Mouse (Mus musculus): ENCODE measurements around the gene Ascl5.

The Ascl5 gene

DNA sequence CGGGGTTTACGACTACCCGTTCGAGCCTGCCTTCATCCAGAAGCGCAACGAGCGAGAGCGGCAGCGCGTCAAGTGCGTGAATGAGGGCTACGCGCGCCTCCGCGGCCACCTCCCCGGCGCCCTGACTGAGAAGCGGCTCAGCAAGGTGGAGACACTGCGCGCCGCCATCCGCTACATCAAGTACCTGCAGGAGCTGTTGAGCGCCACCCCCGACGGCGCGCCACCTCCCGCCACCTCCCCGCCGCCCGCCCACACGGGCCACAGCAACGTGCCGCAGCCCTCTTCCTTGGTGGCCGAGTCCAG is 360 bp downstream of the Ascl5 start:
- no peak for DNase-seq (ENCODE audit: low read depth in 1 of 2, low spot score in 2 of 2)

DNA sequence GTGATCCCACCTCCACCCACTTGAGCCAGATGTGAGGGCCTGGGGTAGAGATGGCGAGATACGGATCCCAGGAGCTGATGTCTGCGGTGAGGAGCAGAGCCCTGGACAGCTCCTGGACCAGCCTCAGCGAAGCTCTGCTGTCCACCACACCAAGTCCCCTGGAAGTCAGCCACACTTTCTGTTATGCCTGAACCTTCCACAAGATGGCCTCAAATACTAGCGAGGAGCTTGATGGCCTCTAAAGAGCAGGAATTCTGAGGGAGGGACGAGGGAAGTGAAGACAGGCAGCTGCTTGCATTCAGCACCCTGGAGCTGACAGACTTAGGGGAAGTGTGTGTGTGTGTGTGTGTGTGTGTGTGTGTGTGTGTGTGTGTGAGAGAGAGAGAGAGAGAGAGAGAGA is 861 bp downstream of the Ascl5 start:
- no peak for DNase-seq (ENCODE audit: low read depth in 1 of 2, low spot score in 2 of 2)

DNA sequence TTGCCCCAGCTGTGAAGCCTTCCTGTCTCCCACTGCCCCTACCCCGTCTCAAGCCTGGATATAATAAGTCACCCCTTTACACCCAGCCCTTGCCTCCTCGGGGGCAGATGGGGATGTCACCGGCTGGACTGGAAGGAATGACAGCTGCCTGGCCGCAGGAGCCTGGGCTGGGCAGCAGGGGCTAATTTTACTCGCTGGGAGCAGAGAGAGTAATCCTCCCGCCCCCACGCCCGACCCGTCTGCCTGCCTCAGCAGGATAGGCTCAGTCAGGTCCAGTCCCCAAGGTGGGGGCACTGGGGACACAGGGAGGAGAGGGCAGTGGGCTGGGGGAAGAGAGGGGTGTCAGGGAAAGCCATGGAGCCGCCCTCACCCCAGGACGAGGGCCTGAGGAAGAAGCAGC is 1.9 kb downstream of the Ascl5 start, which contains the start of gene Cacna1s:
TSS of gene Cacna1s (plus strand) at position 204 of the 400 bp plus-strand sequence.
- no peak for DNase-seq (ENCODE audit: low read depth in 1 of 2, low spot score in 2 of 2)

DNA sequence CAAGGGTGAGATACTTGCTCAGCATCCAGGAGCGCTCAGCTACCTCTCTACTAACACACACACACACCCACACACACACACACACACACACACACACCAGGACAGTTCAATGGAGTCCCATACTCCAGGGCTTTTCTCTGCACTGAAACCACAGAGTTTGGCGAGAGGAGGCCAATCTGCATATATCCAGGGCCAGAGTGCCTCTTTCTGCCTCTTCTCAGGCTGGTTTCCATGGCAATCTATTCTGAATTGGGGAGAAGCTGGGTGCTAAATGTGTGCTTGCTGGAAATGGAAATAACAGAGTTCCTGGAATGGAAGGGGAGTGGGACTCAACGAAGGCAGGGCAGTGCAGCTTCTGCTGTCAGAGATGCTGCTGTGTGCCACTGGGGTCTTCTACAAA is 5.2 kb downstream of the Ascl5 start:
- DNase-seq (ENCODE audit: low read depth in 1 of 2, low spot score in 2 of 2), result no peak

DNA sequence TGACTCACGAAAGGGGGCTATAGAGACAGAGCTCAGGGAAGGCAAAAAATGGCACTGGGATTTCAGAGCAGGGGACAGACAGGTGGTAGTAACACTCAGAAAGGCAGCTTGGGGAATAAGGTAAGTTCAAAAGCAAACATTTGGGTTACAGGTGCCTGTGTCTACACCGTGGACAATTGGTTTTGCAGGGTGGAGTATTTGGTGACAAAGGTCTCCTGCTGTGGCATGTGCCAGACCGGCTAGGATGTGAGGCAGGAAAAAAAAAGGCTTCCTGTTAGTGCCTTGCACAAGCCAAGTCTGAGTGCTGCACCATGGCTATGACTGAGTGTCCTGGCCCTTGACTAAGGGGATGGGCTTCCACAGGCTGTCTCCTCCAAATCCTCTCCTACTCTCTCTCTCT is 8.0 kb downstream of the Ascl5 start:
- no peak for DNase-seq (ENCODE audit: low read depth in 1 of 2, low spot score in 2 of 2)

DNA sequence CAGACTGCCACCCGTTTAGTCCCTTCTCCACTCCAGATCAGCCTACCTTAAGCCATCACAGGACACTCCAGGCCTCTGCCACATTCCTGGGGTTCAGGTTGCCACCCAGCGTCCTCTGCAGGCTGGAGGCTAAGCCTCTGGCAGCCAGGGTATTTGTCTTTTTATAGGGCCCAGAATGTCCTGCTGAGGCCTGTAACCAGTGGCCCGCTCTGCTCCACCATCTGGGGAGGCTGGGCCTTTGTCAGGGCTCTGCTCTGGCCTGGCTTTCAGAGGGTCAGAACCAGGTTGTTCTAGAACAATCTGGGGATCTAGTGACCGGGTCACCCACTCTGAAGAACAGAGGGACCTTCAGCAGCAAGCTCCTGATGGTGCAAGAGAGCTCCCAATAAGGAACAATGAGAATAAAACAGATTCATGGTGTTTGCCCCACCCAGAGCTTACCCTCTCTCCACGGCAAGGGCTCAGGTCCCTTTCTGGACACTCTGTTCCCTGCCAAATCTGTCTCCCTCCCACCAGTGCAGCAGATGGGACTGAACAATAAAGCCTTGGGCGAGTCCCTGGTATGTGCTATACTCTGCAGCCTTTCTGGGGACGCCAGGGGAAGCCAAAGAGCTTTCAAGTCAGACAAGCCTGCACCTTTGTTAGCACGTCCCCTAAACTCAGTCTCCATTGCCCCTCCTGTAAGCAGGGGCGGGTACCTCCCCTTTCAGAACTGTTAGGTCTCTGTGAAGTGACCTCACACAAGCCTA is 10.6 kb downstream of the Ascl5 start:
- DNase-seq (ENCODE audit: low read depth in 1 of 2, low spot score in 2 of 2), result no peak

DNA sequence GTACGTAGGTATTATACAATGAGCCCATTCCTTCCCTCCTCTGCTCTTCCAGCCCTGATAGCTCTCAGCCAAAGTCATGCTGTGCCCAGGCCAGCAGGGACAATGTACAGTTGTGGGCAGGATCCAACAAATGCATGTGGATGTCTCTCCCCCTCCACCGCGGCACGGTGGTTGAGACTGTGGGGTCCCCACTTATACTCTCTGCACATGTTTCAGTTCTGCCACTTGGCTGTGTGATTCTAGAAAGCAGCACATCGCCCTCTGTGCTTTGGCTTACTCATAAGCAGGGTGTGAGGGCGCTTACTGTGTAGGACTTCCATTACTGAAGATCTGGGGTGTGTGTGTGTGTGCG is 11.2 kb downstream of the Ascl5 start:
- DNase-seq (ENCODE audit: low read depth in 1 of 2, low spot score in 2 of 2), result no peak

DNA sequence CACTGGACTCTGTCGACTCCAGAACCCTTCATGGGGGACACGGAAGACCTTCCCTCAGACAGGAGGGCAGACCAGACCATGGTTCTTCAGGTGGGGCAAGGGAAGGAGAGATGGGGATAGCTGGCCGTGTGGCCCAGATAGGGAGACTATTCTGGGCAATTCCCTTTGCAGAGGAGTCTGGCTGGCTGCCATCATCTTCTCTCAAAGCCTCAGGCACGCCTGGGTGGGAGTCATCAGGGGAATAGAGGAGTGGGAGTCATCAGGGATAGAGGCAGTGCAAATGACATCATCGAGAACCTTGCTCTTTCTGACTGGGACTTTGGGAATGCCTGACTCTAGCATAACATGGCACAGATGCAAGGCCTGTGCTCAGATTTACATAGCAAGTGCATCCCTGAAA is 13.4 kb downstream of the Ascl5 start:
- DNase-seq (ENCODE audit: low read depth in 1 of 2, low spot score in 2 of 2), result no peak

DNA sequence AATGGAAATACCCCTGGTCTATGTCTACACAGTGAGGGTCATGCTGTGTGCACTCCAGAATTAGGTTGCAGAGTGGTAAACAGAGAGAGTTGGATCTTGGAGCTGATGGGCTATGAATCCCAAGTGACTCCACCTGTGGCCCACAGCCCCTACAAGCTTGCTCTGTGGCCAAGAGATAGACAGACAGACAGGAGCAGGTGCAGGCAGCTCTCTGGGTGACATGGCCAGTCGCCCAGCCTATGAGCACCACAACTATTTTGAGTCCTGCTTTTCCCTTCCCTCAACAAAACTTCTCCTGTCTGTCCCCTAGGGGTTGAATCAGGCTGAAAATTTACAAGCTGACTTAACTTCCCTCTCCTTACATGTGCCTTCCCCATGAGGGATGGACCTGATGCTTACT is 16.0 kb downstream of the Ascl5 start:
- no peak for DNase-seq (ENCODE audit: low read depth in 1 of 2, low spot score in 2 of 2)

DNA sequence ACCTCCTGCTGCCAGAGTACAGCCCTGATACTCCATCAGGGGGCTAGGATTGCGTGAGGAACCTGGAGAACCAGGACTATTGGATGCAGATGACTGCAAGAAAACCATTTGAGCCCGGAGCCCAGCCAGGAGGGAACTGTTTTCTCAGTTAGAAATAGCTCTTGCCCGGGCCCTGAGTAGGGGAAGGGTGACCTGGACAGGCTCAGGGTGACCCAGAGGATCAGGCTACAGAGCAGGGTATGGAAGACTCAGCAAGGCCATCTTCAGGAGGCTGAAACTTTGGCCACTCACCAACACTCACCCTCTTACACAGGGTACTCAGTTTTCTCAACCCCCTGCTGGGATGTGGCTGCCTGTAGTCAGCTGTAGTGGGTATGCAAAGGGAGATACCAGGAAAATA is 17.0 kb downstream of the Ascl5 start:
- no peak for DNase-seq (ENCODE audit: low read depth in 1 of 2, low spot score in 2 of 2)

DNA sequence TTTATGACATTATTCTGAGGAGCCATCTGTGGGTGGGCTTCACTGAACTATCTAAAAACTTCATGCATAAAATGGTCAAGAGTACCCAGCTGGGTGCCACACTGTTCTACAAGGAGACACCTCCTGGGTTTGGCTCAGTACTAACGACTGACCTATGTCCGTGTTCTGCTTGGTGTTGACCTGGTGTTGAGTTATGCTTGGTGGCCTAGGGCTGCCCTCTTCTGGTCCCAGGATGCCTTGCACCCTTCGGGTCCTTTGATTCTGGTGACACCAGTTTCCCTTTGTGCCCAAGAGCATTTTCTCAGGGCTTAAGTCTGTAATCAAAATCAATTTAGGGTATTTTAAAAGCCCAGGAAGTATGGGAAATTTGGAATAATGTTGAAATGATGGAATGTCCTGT is 25.5 kb downstream of the Ascl5 start:
- no peak for DNase-seq (ENCODE audit: low read depth in 1 of 2, low spot score in 2 of 2)

DNA sequence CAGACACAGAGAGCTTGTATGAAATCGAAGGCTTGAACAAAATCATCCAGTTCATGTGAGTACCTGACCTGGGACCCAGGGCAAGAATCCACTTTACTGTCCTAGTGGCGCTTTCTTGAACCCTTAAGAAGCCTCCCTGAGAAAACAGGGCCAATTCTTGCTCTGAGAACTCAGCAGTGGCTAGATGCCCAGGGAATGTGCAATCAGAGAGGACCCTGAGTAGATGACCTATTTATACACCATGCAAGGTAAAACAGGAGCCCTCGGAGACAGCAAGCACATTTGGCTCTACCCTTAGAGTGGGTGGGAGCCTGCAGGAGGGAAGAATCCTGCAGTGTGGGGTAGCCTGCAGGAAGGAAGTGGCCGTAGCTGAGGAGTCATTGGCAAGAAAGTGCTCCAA is 27.1 kb downstream of the Ascl5 start:
- no peak for DNase-seq (ENCODE audit: low read depth in 1 of 2, low spot score in 2 of 2)

DNA sequence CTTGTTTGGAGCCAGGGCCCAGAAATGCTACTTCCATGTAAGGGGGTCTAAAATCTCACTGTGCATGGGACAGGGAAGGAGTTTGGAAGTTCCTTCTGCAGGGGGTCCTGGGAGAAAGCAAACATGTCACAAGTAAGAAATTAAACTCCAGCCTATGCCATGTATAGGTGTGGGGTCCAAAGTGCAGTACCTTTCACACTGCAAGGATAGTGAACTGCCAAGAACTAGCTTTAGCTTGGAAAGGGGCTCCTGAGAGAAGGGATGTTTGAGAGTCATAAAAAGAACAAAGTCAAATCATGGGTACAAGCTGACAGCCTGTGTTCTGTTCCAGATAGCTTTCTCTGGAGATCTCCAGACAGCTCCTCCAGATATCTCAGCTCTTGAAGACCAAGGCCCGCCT is 30.6 kb downstream of the Ascl5 start:
- no peak for DNase-seq (ENCODE audit: low read depth in 1 of 2, low spot score in 2 of 2)

DNA sequence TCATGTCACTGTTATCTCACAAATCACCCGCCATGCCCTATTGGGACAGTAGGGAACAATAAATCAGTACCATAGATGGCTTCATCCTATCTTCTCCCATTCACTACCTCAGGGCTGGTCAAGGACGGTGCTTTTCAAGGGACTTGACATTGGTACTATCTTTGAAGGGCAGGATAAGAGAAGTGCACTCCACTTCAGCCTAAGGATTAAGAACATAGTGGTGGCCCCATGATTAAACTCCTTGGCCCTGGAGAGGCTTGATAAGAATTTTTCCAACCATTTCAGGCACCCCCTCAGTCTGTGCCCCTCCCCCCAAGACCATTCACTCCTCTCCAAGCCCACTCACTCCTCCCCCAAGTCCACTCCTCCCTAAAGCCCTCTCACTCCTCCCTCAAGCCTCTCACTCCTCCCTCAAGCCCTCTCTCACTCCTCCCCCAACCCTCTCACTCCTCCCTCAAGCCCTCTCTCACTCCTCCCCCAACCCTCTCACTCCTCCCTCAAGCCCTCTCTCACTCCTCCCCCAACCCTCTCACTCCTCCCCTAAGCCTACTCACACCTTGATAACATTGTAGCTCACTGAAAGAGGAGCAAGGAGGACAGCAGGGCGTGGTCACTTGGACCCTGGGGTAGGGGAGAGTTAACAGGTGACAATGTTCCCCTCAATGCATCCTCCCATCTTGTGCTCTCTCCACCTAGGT is 35.5 kb downstream of the Ascl5 start:
- DNase-seq (ENCODE audit: low read depth in 1 of 2, low spot score in 2 of 2), result no peak

DNA sequence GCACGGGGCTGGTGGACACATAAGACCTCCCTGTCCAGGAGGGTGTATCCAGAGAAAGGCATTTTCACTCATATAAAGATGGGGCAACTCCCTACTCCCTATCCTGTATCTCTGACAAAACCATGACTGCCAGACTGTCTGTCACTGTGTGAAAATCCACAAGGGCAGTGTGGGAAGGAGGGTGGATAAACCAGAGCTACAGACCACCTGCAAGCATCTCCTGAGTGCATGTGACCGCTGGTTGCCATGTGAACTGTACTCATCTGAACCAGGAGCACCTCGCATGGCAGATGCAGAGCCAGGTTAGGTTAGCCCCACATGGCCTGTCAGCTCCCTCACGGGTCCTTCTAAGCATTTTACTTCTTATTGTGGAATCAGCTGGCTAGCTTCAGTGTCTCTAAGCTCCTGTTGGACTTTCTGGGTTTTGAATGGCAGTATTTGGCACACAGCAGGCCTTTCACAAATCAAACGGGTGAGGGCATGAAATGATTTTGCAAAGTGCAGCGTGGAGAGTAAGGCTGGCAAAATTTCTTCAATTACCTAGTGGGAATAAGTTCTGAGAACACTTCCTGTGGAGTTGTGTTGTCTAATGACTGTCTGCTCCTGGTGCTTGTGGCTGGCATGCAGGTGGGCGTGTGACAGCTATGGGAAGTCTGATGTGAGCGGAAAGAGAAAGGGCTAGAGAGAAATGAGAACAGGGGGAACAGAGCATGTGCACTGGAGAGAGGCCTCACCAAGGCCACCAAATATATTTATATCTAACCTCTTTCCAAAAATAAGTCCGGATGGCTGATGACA is 39.0 kb downstream of the Ascl5 start:
- no peak for DNase-seq (ENCODE audit: low read depth in 1 of 2, low spot score in 2 of 2)

DNA sequence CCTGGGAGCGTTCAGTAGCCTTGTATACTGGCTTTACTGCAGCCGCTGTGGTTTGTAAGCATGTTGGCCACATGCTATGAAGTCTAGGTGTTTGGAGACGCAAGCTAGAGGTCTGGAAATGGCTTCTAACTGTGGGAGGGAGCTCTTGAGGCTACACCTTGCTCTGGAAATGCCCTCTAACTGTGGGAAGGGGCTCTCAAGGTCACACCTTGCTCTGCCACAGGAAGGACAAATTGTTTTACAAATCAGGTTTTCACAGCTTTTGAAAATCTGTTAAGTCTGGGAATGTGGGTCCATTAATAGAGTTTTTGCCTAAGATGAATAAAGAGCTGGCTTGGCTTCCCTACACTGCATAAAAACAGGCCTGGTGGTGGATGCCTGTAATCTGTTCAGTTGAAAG is 43.1 kb downstream of the Ascl5 start:
- no peak for DNase-seq (ENCODE audit: low read depth in 1 of 2, low spot score in 2 of 2)

DNA sequence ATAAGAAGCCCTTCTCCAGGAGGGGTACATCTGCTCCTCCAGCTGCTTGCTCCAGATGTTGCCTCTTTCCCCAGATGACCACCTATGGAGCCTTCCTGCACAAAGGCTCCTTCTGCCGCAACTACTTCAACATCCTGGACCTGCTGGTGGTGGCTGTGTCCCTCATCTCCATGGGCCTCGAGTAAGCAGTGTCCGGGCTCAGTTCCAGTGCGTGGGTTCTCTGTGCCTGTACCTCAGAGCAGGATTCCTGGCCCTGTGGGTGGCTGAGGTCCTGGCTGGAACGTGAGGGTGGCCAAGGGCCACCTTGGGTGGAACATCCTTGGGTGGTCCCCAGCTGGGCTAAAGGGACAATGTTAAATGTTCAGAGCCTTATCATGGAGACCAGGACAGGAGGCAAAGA is 44.2 kb downstream of the Ascl5 start:
- no peak for DNase-seq (ENCODE audit: low read depth in 1 of 2, low spot score in 2 of 2)
